Mouse (Mus musculus): ENCODE data around the gene Scel. TPM values are rescaled to one million over a fixed set of nuclear protein-coding genes. Genes with fewer than 3 reads are reported as not detected.
A peak's percentile ranks its signal among the peaks of the same experiment; 100 is the strongest.

Scel gene
- total and polyA plus RNA-seq, 2 experiments from 2014 or later: 0.35 to 0.42 TPM

DNA sequence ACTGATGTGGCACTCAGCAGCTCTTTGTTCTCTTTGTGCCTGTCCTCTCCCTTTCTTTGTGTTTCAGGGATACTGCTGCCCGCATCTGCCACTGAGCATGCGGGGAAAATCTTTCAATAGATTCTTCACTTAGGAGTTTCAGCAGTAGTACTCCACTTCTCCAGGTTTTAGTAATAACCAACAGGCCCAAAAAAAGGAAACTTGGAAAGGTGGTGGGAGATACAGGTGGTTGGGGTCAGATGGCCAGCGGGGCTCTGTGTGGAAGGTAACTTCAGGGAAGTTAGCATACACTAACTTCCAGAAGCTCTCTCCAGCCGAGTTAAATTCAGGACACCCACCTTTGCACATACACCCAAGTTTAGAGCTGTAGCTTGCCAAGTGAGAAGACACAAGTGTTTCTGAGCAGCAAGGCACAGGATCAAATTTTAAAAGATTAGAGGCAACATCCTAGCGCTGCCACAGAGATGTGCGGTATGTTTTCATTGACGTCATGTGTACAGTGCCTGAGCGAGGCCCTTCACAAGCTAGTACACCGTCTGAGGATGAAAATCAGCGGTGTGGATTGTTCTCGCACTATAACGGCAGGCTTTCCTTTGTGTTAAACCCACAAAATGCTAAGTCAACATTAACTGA is 135.6 kb downstream of the Scel start:
- Histone ChIP-seq H3K36me3 (ENCODE audit: insufficient read depth, low read length) (no peaks in the 10 kb centered on the region), H3K27ac (peak overlapping the region; percentile 38), H3K9ac (replicated peaks; ENCODE audit: low read length) (no peak overlapping the region), H3K27me3 (ENCODE audit: insufficient read depth, low read length) (no peaks in the 10 kb centered on the region), H3K9me3 (ENCODE audit: low read length) (no peaks in the 10 kb centered on the region), H3K4me1 (ENCODE audit: insufficient read depth, low read length) (peaks cover 5% of the 10 kb centered on the region), H3K4me3 (ENCODE audit: low read length) (peak overlapping the region; percentile 9; the same call in 1 of the 2 replicates), H3K4me2 (ENCODE audit: low read depth, low read length) (peak overlapping the region; percentile 79)
- no peak for TF ChIP-seq CTCF (IDR thresholded peaks at IDR 0.05; ENCODE audit: low read depth)
- WGBS: 19% methylated on average over 12 of the region's 12 CpGs
- DNase-seq (ENCODE audit: low spot score) (peak; percentile 82), ATAC-seq (no peak)

DNA sequence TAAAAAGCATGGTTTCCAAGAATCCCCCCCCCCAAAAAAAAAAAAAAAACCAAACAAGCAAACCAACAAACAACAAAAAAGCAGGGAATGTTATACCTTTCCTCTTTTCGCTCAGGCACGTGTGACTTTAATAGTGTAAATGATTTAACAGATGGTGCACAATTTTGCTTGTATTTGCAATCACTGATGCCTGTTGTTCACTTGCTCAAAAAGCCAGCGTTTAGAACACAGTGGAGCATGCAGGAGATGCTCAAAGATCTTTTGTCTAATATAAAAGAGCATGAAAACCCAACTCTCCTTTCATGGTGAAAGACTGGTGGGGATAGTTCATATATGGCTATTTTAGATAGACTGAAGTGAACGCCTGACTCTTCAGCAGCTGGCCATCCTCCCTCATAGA is 136.2 kb downstream of the Scel start:
- ATAC-seq (no peak), DNase-seq (ENCODE audit: low spot score) (no peak)
- Histone ChIP-seq H3K4me2 (ENCODE audit: low read depth, low read length) (peak overlapping the region; percentile 79), H3K27ac (peak overlapping the region; percentile 97; the same call in 1 of the 2 replicates), H3K36me3 (ENCODE audit: insufficient read depth, low read length) (no peaks in the 10 kb centered on the region), H3K4me3 (ENCODE audit: low read length) (peak overlapping the region; percentile 96), H3K4me1 (ENCODE audit: insufficient read depth, low read length) (peaks cover 5% of the 10 kb centered on the region), H3K9me3 (ENCODE audit: low read length) (no peaks in the 10 kb centered on the region), H3K27me3 (ENCODE audit: insufficient read depth, low read length) (no peaks in the 10 kb centered on the region), H3K9ac (replicated peaks; ENCODE audit: low read length) (no peak overlapping the region)
- no peak for TF ChIP-seq CTCF (IDR thresholded peaks at IDR 0.05; ENCODE audit: low read depth)
- WGBS: 22% methylated on average over 4 of the region's 4 CpGs

DNA sequence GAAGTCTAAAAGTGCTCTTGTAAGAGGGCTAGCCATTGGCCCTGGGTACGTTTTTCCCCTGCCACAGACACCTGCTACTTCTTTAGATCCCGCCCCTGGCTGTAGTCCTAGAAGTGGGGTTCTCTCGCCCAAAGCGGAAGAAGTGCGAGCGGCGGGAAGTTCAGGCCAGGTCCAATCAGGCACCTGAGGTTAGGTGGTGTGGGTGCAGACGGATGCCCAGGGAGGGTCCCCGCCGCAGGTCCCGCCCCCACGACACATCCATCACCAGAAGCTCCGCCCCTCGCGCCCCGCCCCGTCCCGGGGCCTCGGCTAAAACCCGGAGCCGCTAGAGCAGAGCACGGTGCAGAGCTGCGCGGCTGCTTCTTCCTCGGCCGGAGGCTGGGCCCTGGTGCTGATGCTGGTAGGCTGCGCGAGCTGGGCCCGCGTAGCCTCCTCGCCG is 136.8 kb downstream of the Scel start, which contains the start of gene Slain1:
Gene Slain1 (plus strand): TSS at position 333 of the 439 bp plus-strand sequence.
- TF ChIP-seq CTCF (IDR thresholded peaks at IDR 0.05; ENCODE audit: low read depth): no peak
- H3K9ac ChIP-seq (replicated peaks; ENCODE audit: low read length): peak within 1 kb of the TSS; percentile 98
- H3K9me3 ChIP-seq (ENCODE audit: low read length): no peaks in the 10 kb centered on the region
- peak; percentile 97 for ATAC-seq
- H3K27ac ChIP-seq: peak within 1 kb of the TSS; percentile 97
- under 1% methylated on average over 31 of the region's 32 CpGs for WGBS
- H3K4me1 ChIP-seq (ENCODE audit: insufficient read depth, low read length): peaks cover 5% of the 10 kb centered on the region
- no peaks in the 10 kb centered on the region for H3K36me3 ChIP-seq (ENCODE audit: insufficient read depth, low read length)
- H3K4me2 ChIP-seq (ENCODE audit: low read depth, low read length): peak within 1 kb of the TSS; percentile 79
- peak; percentile 96 for DNase-seq (ENCODE audit: low spot score)
- peak within 1 kb of the TSS; percentile 96 for H3K4me3 ChIP-seq (ENCODE audit: low read length)
- H3K27me3 ChIP-seq (ENCODE audit: insufficient read depth, low read length): no peaks in the 10 kb centered on the region

DNA sequence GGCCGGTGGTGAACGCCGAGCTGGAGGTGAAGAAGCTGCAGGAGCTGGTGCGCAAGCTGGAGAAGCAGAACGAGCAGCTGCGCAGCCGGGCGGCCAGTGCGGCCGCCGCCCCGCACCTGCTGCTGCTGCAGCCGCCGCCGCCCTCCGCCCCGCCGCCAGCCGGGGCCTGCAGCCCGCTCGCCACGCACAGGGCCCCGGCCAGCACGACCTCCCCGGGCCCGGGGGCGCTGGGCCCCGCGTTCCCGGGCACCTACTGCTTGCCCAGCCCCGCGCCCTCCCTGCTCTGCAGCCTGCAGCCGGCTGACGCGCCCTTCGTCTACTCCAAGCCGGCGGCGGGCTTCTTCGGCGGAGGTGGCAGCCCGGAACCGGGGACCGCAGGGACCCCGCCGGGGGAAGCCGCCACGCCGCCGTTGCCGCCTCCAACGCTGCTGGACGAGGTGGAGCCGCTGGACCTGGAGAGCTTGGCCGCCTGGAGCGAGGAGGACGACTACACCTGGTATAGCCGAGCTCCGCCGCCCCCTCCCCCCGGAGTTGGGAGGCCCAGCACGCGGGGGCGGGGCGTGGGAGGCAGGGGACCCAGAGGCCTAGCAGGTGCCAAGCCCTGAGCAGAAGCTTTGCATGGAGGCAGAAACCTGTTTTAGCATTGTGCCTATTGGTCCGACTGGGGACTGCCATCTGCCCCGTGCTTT is 137.4 kb downstream of the Scel start:
- H3K9ac ChIP-seq (replicated peaks; ENCODE audit: low read length): peak overlapping the region; percentile 98
- DNase-seq (ENCODE audit: low spot score) (peak; percentile 81), ATAC-seq (peak; percentile 76)
- no peaks in the 10 kb centered on the region for H3K36me3 ChIP-seq (ENCODE audit: insufficient read depth, low read length)
- under 1% methylated on average over 54 of the region's 67 CpGs for WGBS
- peak overlapping the region; percentile 96 for H3K4me3 ChIP-seq (ENCODE audit: low read length)
- peaks cover 10% of the 10 kb centered on the region for H3K4me1 ChIP-seq (ENCODE audit: insufficient read depth, low read length)
- H3K9me3 ChIP-seq (ENCODE audit: low read length): no peaks in the 10 kb centered on the region
- peak overlapping the region; percentile 79 for H3K4me2 ChIP-seq (ENCODE audit: low read depth, low read length)
- no peak for TF ChIP-seq CTCF (IDR thresholded peaks at IDR 0.05; ENCODE audit: low read depth)
- peak overlapping the region; percentile 97 for H3K27ac ChIP-seq
- H3K27me3 ChIP-seq (ENCODE audit: insufficient read depth, low read length): no peaks in the 10 kb centered on the region

DNA sequence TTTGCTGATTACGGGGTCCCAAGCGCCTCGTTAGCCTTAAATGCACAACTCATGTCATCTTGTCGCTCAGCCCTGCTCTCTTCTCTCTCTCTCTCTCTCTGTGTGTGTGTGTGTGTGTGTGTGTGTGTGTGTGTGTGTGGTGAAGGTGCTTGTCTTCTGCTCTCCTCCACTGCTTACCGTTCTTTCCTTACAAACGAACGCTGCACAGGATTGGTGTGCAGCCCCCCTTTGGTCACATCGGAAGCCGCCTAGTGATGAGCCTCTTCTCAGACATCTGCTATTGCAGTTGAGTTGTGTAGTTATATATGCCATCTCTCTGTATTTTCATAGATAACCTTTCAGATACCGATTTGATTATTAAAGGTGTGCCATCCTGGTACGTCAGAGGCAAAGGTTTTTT is 138.0 kb downstream of the Scel start:
- H3K9ac ChIP-seq (replicated peaks; ENCODE audit: low read length): peak overlapping the region; percentile 98
- H3K4me3 ChIP-seq (ENCODE audit: low read length): peak overlapping the region; percentile 96
- H3K27me3 ChIP-seq (ENCODE audit: insufficient read depth, low read length): no peaks in the 10 kb centered on the region
- no peak; the same call in 1 of the 2 replicates for TF ChIP-seq CTCF (IDR thresholded peaks at IDR 0.05; ENCODE audit: low read depth)
- peak; percentile 48 for ATAC-seq
- DNase-seq (ENCODE audit: low spot score): no peak
- peak overlapping the region; percentile 97 for H3K27ac ChIP-seq
- H3K9me3 ChIP-seq (ENCODE audit: low read length): no peaks in the 10 kb centered on the region
- WGBS: 2% methylated on average over 11 of the region's 11 CpGs
- H3K4me1 ChIP-seq (ENCODE audit: insufficient read depth, low read length): peaks cover 14% of the 10 kb centered on the region
- no peaks in the 10 kb centered on the region for H3K36me3 ChIP-seq (ENCODE audit: insufficient read depth, low read length)
- peak overlapping the region; percentile 79 for H3K4me2 ChIP-seq (ENCODE audit: low read depth, low read length)

DNA sequence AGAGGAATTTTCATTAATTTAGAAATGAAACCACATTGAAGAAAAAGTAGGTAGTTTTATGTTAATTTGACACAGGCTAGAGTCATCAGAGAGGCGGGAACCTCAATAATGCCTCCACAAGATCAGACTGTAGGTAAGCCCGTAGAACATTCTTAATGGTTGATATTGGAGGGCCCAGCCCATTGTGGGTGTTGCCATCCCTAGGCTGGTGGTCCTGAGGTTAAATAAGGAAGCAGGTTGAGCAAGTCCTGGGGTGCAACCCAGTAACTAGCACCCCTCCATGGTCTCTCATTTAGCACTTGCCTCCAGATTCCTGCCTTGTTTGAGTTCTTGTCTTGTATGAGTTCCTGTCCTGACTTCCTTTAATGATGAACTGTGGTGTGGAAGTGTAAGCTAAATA is 138.4 kb downstream of the Scel start:
- ATAC-seq: no peak
- H3K27ac ChIP-seq: 0 out of 2 replicates have a peak overlapping the region, but pooled peaks have one; percentile 97
- H3K36me3 ChIP-seq (ENCODE audit: insufficient read depth, low read length): no peaks in the 10 kb centered on the region
- H3K4me2 ChIP-seq (ENCODE audit: low read depth, low read length): peak overlapping the region; percentile 79
- TF ChIP-seq CTCF (IDR thresholded peaks at IDR 0.05; ENCODE audit: low read depth): no peak
- H3K4me1 ChIP-seq (ENCODE audit: insufficient read depth, low read length): peaks cover 14% of the 10 kb centered on the region
- H3K4me3 ChIP-seq (ENCODE audit: low read length): peak overlapping the region; percentile 96
- no peaks in the 10 kb centered on the region for H3K27me3 ChIP-seq (ENCODE audit: insufficient read depth, low read length)
- WGBS: 48% methylated on average over 2 of the region's 2 CpGs
- DNase-seq (ENCODE audit: low spot score): no peak
- no peaks in the 10 kb centered on the region for H3K9me3 ChIP-seq (ENCODE audit: low read length)
- H3K9ac ChIP-seq (replicated peaks; ENCODE audit: low read length): peak overlapping the region; percentile 98; the same call in 1 of the 2 replicates

All from hindbrain, postnatal 0 days (tissue).